Mouse (Mus musculus) CD4-positive, CD25-positive, alpha-beta regulatory T cell, adult 4 months (primary cell): ENCODE data around the gene Rho. TPM values are rescaled to one million over a fixed set of nuclear protein-coding genes. Genes with fewer than 3 reads are reported as not detected.

Experiments
- ATAC-seq: one replicate; pipeline ENCODE4 v1.8.0; 2017
- polyA plus RNA-seq, 2 experiments: library from polyadenylated mRNA; unstranded; fragments of 100-300 nt; shearing (Covaris generic); gene quantifications; one replicate each; pipeline ENCODE4 v1.2.1; 2017

Gene Rho
- not detected for polyA plus RNA-seq

GRCm38 (mm10) chr6:115931639-115932038, at the start of gene Rho:
Gene Rho, plus strand, starts transcription at chr6:115931748.
- no peak for ATAC-seq

DNA sequence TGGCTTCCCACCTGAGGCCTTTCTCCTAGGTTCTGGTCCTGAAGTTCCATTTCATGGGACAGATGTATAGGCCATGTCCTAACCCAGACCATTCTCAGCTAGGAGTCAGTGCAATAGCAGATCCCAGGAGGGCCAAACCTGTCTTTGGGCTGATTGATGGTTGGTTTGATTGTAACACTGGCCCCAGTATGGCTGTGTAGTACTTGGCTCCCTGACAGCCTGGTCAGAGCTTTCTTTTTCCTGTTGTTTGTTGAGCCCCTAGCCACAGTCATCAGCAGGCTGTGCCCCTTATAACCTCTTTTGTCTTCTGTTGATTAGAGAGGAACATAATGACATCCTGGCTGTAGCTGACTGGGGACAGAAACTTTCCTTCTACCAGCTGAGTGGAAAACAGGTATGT, 47.5 kb upstream of the Rho start:
- ATAC-seq, result no peak

DNA sequence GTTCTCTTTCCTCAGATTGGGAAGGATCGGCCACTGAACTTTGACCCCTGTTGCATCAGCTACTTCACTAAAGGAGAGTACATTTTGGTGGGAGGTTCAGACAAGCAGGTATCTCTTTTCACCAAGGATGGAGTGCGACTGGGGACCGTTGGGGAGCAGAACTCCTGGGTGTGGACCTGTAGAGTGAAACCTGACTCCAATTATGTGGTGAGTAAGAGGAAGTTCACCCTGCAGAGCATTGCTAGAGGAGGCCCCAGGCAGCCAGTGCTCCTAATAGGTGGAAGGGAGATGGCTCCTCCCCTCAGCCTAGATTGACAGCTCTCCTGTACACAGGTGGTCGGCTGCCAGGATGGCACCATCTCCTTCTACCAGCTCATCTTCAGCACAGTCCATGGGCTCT, 44.7 kb upstream of the Rho start:
- ATAC-seq, result no peak

DNA sequence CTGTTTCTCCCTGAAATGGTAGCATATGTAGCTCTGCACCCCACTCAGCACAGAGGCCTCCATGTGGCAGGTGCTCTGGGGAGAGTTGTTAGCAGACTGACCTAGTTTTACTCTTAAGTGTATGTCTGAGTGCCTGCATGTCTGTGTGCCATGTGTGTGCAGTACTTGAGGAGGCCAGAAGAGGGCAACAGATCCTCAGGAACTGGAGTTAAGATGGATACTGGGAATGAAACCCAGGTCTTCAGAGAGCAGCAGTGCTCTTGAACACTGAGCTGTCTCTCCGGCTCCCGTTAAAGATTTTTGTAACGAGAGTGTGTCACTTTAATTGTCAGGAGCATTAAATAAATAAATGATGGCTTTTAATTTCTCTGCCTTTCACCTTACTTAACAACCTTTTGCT, 43.3 kb upstream of the Rho start:
- no peak for ATAC-seq

DNA sequence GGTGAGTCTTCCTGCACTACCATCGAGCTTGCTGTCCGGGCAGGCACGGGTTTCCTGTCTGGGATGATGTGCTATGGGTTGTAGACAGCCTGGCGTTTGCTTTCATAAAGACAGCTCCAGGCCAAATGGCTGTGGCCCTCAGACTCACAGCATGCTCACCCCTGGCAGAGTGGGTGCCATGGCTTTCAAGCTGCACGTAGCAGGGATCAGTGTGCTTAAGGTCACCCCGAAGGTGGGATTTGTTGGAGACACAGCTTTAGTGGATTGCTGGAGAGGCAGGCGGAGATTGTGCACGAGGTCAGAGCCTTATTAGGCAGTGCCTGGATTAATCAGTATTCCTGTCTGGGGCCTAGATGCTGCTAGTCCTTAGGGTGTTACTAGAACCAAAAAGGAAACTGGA, 40.9 kb upstream of the Rho start:
- no peak for ATAC-seq

- ATAC-seq, result no peak
Measured at GRCm38 (mm10) chr6:115891061-115891460, 40.5 kb upstream of the Rho start.

DNA sequence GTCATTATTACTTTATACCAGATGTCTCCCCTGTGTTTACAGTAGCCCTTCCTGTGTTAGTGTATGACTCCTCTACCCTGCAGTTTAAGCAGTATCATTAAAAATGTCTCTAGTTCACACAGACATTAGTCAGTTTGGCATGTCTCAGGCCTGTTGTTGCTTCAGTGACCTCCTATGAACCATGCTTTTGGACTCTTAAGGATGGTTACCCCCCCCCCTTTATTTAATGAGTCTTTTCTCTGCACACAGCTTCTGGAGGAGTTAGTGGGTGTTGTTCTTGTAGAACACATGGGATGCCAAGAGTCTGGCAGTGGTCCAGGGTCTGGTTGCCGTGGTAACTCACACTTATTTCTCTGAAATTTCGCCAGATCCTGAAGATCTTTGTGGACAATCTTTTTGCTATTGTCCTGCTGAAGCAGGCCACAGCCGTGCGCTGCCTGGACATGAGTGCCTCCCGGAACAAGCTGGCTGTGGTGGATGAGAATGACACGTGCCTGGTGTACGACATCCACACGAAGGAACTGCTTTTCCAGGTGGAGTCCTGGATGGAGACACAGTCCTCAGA, 40.0 kb upstream of the Rho start:
- ATAC-seq, result no peak

- ATAC-seq, result no peak
Measured at GRCm38 (mm10) chr6:115892363-115892762, 39.2 kb upstream of the Rho start.

DNA sequence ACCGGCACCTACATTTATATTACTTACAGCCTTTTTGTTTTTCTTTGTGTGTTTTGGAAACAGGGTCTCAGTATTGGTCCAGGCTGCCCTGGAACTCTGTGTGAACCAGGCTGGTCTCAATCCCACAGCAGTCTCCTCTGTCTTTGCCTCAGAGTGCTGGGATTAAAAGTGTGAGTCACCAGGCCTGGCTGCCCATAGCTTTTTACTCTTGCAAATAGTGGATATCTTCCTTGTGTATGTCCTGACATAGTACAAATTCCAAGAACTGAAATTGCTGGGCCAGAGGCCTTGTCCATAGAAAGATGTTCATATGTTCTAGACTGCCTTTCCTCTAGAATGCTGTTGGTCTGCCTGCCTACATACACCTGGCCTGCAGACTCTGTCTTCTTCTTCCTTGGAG, 35.2 kb upstream of the Rho start:
- no peak for ATAC-seq

- ATAC-seq, result no peak
Measured at GRCm38 (mm10) chr6:115897117-115897516, 34.4 kb upstream of the Rho start.

DNA sequence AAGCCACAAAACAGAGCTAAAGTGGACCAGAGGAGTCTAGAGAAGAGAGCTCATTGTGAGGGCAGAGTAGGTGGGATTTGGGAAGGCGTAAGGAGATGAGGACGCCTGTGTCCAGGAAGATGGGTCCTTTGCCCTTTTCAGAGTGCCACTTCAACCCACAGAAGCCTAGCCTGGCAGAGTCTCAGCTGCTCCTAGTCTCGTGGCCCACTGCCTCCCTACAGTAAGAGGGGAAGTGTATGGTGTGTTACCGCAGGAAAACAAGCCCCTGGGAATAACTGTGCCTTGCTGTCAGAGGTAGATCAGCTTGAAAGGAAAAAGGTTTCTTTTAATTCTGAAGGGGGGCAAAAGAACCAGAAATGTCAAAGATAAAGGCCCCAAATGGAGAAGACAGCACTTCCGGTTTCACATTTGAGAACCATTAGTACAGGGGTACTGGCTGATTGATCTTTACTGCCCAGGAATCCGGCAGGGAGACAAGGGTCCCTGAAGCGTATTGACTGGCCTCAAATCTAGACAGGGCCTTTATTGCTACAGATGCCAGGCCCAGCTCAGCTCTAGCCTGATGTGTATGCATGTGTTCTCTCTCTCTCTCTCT, 33.5 kb upstream of the Rho start:
- ATAC-seq, result no peak

GRCm38 (mm10) chr6:115901062-115901461, 30.5 kb upstream of the Rho start:
- no peak for ATAC-seq

DNA sequence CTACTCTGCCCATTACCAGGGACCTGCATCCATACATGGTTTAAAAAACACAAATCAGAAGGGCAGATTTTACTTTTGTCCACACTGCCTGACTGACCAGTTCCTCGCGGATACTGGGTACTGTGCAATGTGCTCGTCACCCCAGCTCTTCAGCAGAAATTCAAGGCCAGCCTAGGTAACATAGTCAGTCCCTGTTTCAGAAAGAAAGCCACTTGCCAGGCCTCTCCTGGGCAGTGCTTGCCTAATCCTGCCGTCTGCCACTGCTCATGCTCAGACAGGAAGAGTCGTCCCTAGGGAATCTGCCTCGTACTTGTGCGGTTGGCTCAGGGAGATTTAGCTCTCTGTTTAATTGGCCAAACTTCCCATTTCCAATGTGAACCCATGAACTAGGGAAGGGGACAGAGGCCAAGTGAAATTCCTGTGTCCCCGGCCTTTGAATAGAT, 30.0 kb upstream of the Rho start:
- no peak for ATAC-seq

DNA sequence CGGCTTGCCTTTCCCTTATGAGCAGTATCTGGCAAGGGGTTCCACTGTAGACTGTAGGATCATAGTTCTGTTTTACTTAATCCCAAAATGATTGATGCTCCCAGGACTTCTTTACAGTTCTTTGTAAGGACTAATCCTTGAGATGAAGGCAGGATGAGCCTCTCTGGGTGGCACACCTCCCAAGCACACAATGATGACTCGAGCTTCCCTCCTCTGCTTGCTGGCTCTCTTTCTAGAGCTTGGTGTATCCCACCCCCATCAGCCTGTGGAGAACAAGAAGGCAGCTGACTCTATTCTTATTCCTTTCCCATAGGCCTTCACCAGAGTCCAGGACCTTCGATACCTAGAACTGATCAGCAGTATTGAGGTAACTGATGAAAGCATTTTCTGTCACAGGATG, 29.0 kb upstream of the Rho start:
- no peak for ATAC-seq

DNA sequence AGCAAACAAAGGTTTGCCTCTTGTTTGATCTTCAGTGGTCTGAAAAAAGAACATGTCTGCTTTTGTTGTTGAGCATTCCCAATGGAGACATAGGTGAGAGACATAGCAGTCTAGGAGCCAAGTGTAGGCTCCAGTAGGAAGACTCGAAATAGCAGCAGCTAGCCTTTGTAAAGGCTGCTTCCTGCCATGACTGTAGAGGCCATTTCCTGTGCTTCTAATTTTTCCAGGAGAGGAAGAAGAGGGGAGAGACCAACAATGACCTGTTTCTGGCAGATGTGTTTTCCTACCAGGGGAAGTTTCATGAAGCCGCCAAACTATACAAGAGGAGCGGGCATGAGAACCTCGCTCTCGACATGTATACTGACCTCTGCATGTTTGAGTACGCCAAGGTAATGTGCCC, 26.0 kb upstream of the Rho start:
- no peak for ATAC-seq

- ATAC-seq, result no peak
Measured at GRCm38 (mm10) chr6:115906455-115906854, 25.1 kb upstream of the Rho start.

DNA sequence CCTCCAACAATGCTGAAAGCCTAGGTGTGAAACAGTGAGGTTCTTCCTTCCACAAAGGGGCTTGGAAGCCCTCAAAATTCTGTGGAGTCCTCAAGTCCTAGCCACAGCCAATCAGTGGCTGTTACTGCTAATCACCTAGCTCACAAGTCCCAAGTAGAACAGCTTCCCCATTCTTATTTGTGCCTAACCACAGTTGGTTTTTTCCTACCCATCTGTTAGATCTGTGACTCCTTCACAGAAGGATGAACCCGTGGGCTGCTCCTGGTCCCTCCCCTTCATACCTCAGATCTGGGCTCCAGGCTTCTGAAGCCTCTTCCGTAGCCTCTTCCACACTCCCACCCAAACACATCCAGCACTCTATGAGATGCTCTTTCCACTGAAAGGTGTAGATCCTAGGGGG, 24.7 kb upstream of the Rho start:
- no peak for ATAC-seq

DNA sequence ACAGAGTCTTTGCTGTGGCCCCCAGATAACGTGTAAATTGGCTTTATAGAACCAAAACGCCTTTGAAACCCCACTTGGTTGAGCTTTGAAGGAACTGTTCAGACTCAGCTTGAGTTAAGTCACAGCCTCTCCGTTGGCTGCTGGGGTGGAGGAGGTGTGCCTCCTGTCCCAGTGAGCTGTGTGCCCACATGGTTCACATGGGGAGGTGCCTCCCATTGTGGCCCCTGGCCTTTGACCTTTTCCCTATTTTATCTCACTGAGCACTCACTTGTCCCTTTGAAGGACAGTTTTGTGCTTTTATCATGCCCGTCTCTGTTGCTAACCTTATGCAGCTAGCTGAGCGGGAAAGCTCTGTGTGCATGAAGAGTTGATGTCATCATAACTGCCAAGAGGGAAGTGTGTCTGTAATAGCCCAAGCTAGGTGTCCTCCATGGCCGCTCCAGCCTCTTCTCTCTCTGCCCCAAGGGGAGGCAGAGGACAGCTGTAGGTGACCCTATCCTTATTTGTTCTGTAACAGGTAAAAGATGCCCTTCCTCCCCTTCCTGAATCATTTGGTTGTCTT, 23.0 kb upstream of the Rho start:
- ATAC-seq, result no peak

DNA sequence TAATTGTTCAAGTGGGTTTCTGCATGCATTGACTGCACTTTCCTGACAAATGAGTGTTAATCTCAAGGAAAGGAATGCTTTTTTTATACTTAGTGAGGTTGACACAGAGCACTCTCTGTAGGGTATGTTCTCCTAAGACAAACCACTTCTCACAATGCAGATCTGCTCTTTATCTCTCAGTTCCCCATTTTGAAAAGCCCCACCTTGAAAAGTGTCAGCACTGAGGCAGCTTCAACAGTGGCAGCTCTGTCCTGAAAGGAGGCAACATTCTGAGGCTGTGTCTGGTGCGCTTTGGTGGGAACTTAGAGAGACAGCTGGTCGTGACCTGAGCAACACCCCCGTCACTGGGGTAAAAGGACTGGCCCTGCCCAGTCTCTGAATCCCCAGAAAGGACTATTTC, 22.5 kb upstream of the Rho start:
- no peak for ATAC-seq

DNA sequence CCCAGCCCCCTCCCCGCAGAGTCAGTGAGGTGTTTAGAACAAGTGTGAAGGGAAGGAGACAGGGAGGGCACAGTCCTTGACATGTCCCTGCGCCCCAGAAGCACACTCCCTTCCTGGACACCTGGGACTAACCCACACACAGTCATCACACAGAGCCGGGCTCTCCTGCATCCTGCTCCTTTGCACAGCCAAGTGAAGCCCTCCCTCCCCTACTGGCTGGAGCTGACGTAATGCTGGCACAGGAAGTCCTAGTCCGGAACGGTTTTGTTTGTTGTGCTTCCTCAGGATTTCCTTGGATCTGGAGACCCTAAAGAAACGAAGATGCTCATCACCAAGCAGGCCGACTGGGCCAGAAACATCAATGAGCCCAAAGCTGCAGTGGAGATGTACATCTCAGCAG, 21.6 kb upstream of the Rho start:
- ATAC-seq, result no peak

DNA sequence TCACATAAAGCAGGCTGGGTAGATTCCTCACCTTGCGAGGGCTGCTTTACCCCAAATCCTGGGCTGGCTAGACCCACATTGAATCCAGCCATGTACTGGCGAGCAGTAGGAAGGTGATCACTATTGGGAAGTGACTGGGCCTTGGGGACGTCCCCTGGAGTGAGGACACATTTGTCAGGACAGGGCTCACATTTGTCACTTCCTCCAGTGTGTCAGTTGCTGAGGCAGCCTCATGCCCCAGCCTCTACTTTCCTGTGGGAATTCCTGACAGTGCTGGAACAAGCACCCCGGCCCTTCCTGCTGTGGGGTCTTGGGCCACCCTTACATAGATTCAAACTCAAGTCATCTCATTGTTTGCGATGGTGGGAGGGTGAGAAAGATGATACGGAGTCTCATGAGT, 19.8 kb upstream of the Rho start:
- ATAC-seq, result no peak

- ATAC-seq, result no peak
Measured at GRCm38 (mm10) chr6:115913482-115913881, 18.1 kb upstream of the Rho start.

- no peak for ATAC-seq
Measured at GRCm38 (mm10) chr6:115914511-115915202, 16.9 kb upstream of the Rho start.
